Mouse (Mus musculus) urinary bladder, postnatal 25 days (tissue): ENCODE measurements at regions not wholly inside any gene's neighbourhood (a gene's known extent, or its start where the extent isn't known, plus 50 kb on each side); places are given as distances from the start of the nearest gene placed in this dataset.
A peak's percentile ranks its signal among the peaks of the same experiment; 100 is the strongest.
"Not testable (repeated sequence)": the region's sequence is repeated elsewhere in the genome, so short reads cannot be mapped to it uniquely, and the experiment has no call there.

Source experiments
- DNase-seq: peaks from one replicate; pipeline ENCODE4 v3.0.0; 2022; ENCODE audit warnings: low spot score

DNA sequence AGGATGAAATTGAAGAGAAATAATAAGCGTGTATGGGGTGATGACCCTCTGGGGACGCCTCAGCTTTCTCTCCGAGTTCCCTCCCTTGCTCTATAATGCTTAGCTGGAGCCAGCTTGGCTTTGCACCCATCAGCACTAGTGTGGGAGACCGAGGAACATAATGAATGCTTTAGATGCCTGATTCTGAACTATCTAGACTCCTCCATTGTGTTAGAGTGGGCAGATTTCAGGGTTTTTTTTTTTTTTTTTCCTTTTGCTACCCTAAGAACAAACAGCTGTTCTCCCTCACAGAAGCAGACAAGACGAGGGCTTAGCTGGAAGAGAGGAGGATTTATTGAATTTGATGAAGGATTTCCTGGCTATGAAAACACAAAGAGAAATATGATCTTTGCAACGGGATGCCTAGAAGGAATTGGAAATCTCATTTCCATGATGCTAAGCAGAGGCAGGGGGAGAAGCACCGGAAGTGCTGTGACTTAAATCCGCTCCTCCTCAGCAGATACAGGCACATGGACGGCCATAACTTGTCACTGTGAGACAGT is 390.4 kb upstream of the Auts2 start:
- DNase-seq: no peak

DNA sequence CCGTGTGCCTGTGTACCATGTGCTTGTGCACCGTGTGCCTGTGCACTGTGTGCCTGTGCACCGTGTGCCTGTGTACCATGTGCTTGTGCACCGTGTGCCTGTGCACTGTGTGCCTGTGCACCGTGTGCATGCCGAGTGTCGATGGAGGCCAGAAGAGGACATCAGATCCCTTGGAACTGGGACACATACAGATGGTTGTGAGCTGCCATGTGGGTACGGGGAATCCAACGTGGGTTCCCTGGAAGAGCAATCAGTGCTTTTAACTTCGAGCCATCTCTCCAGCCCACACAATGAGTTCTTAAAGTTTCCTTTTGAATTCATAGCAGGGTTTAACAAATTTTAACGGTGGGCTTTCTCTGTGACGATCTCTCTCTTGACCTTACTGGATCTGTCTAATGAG is 386.8 kb upstream of the Auts2 start:
- not testable (repeated sequence) for DNase-seq

DNA sequence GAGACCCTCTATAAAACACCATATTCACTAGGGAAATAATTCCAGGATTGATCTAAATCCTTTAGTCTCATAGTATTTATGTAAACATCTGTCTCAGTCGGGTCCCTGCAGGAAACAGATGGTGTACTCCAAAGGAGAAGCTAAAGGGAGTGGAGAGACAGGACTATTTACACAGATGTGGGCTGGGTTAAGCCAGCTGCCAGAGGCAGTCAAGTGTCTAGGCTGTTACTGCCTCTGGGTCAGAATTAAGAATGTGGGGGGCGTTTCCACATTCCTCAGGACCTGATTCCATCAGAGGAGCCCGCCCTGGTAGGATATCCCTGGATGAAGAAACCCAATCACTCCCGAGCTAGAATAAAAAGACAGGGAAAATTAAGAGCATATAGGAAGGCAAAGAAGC is 380.2 kb upstream of the Auts2 start:
- DNase-seq: peak; percentile 3

DNA sequence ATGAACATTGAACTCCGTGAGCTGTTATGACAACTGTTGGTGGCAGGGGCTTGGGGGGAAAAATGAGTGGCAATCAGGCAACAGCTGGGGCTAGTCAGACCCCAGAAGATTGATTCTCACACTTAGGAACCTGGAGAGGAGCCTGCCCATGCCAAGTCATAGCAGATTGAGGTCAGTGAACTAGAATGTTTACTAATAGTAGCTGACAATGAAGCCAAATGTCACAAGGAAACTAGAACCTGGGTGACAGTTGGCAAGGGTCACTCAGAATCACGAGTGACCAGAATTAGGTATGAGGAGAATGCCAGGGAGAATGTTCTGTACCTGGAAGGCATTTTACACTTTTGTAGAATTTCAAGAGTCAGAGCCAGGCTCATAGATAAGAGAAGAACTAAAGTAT is 365.9 kb upstream of the Auts2 start:
- no peak for DNase-seq

DNA sequence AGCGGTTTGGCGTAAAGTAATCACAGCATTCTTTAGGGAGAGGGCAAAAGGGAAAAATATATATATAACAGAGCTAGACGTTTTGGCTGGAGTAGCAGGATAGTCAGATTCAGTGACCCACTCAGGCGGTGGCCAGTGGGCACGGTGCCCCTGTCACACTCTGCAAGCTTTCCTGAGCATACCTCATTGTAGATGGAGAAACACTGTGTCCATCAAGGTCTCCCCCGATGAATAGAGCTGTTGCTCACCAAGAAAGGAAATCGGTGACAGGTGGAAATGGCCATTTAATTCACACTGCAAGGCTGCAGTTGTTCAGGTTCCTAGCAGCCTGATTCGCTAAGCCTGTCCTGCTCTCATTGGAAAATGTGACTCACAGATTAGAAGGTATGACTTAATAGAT is 365.1 kb upstream of the Auts2 start:
- DNase-seq: no peak

DNA sequence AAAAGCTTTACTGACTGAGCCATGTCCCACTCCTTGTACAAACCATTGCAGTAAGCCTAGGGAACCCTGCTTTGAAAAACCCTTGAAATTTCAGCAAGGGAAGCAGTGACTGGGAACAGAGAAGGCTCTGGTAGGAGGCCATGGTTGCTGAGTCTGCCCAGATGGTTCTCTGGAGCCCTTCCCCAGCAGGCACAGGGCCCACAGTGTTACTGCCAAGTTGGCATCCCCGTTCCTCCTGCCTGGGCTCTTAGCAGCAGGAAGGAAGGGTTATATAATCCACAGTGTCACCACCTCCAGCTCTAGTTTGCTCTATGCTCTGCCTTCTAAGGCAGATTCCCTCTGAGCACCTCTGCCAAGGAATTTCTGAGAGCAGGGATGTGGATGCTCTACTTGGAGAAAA is 349.4 kb upstream of the Auts2 start:
- peak; percentile 5 for DNase-seq

DNA sequence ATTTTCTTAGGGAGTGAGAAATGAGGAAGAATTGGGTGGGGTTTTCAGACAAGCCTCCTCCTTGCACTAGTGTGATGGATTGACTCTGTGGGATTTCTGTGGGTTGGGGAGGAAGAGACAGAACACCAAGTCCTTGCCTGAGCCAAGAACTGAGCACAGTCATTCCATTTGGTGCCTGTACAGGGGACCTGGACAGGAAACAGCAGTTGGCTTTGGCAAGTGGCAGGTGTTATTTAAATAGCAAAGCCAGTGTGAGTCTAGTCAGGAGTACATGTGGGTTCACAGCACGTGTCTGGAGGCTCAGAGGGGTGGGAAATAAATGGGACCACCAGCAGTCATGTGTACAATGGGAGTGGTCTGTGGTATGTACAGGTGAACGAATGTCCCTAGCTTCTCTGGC is 341.0 kb upstream of the Auts2 start:
- no peak for DNase-seq

DNA sequence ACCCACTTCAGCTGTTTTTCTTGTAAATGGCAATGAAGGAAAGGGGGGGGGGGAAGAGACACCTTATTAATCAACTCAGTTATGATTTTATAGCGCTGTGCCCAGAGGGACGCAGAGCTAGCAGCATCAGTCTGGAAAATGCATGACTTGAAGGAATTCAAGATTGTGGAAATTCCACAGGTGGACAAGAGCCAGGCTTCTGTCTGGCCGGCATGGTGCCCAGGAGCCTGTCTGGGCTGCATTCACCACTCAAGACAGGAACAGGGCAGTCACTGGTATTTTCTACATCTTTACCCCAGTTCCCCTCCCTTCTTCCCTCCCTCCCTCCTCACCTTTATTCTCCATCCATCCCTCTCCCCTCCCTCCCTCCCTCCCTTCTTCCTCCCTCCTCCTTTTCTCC is 339.1 kb upstream of the Auts2 start:
- no peak for DNase-seq

DNA sequence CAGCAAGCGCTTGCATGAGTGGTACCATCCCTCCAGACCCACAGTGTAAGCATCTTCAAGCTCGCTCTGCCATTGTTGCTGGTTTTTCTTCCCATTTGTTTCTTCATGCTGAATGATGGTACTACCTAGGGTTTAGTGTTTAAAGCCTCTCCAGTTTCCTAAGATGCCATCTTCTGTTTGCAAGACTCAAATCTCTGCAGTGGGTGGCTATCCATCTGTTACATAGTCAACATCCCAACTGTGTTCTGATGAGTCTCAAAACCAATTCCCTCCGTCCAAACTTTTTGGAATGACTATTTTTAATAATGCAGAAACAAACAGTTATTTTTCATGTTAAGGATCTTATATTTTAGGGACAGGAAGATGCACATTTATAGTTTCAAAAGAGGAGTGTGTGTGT is 338.0 kb upstream of the Auts2 start:
- DNase-seq: no peak

DNA sequence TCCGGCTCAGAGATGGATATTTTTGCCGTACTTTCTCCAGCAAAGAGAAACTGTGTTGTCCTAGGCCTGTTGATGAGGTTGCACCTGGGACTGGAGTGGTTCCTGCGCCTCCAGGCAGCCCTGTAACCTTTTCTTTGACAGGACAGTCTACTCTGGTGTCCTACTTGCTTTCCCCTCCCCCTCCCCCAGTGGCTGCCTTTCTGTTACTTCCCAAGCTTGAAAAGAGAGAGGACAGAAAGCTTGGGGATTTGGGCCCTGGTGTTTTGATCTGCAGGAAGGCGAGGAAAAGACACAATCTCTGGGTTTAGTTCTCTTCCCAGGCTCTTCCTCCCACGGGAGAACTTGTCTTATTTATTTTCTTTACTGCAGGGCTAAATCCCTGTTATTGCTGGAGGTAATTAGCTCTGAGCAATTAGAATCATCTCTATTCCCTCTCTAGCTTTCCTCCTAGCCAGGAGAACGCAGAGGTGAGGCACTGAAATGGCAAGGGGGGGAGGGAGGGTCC is 333.2 kb upstream of the Auts2 start:
- DNase-seq: no peak

DNA sequence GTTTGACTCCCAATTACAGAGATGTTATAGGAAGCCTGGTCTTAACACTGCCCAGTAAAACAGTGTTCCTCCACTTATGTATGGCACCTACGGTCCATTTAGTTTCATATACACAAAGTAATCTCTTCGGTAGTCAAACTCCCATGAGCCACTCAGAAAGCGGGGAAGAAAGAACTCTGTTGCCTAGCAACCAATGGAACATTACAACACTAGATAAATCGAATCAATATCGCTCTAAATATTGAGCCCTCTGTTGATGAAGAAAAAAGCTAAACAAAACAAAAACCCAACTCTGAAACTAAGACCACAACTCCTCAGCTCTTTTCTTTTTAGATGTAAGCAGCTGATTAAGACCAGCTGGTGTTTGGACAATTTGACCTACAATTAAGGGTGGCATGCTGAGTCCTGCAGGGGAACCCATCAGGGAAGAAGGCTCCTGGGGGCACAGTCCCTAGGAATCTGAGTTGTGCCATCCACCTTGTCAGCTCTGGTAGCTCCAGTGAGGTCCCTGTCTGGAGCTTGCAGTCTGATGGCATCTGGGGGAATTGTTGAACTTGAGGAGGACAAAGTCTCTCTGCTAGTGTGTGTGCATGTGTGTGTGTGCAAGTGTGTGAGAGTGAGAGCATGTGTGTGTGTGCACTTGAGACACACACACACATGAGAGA is 315.8 kb upstream of the Auts2 start:
- DNase-seq: no peak

DNA sequence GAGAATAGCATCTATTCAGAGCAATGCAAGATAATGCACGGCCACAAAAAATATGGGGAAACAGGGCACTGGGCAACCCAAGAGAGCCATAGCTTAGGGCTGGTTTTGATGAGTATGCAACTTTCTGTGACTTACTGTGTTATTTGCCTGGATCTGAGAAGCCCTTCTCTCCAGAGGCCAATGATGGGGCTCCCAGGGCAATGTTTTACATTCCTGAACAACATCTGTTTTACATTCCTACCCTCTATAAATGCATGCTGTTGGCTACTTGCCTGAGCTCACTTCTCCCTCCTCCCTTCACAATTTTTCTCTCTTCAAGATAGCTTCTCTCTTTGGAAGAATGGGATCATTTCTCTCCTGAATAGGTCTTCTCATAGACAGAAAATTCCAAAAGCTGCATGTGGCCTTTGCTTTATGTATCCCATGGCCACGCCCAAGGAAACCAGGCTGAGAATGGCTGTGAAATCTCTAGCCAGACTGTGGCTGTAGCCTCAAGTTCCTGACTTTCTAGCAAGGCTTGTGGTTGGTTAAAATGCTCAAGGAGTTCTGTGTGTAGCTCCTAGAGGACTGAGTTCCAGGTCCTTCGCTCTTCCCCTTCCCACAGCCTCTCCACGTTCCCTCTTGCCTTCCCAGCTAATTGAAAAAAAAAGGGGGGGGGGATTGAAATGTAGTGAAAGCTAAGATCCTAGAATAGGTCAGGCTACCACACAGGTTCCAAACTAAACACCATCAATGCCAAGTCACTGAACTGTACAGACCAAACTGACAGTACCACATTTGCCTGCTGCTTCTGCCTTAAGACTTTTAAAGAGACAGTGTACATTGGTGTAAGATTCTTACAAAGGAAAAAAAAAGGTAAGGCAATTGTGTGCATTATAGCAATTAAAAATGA is 312.7 kb upstream of the Auts2 start:
- no peak for DNase-seq

DNA sequence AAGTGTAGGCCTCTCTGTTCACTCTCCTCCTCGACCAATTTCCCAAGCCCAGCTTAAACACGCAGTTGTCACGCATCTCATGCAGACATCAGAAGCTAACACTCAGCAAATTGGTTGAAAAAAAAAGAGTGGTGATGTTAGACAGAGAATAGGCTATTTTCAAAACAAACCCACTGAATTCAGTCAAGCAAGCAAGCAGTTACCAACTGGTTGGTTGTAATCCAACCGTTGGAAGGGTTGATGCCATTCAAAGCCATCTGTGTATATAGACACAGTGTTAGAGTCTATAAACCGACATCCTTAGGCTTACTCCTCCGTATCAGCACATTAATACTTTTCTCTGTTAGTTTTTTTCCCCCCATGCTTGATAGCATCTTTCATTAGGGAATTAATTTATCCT is 307.6 kb upstream of the Auts2 start:
- no peak for DNase-seq

DNA sequence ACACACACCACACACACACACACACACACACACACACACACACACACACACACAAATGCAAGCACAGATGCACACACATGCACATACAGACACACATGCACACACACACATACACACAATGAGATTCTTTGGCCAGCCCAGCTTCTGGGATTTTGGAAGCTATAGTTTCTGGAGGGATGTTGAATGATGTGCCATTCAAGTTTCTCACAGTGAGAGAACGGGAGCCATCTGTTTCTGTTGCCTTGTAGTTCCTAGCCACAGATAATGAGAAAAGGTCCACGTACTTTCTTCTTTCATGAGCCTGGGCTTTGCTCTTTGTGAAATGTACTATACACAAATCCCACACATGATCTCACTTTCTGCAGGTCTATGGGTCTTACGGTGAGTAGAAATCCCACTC is 304.9 kb upstream of the Auts2 start:
- DNase-seq: no peak

DNA sequence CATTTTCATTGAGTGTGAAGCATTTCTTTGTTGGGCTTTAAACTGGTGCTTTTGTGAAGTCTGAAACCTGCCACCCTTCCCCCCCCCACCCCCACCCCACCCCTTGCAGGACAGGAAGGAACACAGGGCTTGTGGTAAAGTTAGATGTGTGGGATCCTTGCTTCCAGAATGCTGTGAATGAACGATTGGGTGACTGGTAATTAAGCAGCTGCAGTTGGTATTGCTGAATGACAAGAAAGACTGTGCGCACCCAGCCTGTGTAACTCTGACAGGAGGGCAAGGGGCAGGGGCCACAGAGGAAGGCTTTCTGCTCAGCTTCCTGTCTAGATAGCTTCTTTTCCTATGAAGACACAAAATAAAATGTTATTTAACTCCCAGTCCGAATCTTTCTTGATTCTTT is 300.1 kb upstream of the Auts2 start:
- no peak for DNase-seq

DNA sequence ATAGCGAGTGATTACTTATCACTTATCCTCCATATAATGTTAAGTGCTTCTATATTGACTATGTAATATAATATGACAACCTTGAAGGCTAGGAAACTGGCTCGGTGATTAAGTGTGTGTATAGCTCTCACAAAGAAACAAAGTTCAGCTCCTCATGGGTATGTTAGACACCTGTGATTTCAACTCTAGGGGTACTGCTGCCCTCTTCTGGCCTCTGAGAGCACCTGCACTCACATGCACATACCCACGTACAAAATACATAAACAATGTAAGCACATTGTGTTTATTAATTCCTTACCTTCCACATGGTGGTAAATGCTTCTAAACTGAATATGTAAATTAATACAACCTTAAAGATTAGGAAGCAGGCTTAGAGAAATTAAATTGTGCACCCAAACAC is 298.6 kb upstream of the Auts2 start:
- DNase-seq: no peak

DNA sequence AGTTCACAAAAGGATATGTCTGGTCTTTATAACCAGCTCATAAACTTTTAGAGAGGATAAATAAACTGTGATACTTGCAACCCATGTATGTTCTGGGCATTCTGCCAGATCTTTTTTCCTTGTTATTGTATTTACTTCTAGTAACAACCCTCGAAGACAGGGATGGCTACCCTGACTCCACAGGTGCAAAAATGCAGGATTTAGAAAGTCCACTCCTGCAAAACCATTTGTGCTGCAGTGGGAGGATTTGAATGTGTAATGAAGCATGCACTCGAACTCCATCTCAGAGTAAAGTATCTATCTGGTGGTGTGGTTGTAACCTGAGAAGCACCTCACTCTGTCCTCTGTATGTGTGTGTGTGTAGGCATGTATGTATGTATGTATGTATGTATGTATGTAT is 294.3 kb upstream of the Auts2 start:
- no peak for DNase-seq

DNA sequence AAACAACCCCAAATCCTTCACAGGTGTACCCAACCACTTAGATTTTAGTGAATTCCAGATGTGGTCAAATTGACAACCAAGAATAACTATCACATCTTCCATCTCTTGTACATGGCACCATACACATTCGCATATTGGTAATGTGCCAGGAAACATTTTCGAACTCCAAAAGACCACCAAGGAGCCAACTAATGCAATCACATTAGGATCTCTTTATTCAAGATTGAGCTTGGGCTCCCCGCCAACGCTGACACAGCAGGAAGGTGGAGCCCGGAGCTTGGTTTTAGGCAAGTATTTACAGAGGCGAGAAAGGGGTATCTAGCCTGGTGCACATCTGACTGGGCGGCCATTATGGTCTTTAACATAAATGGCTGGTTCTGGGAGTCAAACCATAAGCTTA is 285.8 kb upstream of the Auts2 start:
- no peak for DNase-seq

DNA sequence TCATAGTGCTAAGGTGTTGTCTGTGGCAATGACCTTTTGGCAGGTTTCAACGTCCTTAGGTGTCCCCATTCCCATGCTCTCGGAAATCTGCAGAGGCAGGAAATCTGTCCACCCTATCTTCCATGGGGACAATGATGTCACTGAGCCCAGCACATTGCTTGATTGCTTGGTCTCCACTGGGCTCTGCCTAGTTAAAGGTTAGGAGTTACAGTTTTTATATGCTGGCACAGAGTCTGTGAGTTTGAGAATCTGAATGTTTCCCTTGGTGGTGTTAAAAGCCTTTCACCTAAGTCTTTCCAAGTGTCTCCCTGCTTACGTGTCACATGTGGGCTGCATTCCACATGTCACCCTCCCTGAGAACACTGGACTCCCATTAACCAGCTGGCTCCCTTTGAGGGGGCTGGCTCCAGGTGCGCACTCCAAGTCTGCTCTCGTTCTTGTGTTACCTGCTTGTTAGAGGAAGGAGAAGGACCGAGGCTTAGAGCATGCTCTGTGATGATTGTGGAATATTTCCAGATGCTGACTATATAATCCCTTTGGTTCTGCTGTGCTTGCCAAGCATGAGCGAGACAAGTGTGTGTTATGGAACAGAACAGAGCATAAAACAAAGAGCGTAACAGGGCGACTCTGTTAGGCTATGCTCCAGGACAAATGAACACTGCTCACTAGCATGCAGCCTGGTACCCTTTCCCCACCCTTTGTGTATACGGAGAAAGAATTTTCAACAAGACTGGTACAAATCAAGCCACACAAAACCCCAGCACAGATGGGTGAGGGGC is 284.6 kb upstream of the Auts2 start:
- DNase-seq: no peak

DNA sequence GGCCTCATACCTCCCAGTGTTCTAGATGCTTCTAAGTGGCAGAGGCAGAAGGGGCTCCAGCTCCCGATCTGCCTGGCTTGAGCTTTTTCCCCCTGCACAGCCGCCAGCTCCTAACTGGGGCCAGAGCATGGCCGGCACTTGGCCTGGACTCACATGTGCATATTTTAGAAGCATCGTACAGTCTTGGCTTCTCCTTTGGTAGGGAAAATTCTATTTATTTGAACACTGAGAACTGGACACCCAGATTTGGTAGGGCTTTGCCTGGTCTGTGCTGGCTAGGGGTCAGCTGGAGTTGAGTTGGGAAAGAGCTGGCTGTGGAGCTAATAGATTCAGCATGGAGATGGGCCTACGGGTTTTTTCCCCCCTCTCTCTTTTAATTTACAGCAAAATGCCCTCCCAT is 282.9 kb upstream of the Auts2 start:
- no peak for DNase-seq

DNA sequence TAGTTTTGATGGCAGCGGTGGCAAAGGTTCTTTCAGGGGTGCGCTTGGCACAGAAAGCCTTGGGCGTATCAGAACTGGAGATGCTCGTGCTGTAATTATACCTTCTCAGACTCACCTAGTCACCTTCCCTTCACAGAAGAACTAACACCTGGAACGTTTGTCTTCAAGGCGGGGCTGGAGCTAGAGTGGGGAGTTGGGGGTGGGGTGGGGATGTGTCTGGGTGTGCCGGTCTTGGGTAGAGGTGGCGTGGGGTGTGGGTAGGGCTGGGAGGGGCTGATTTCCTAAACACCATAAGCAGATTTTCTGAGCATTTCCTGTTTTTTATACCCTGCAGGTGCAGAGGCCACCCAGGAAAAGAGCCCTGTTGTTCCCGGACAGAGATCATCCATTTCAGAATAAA is 274.5 kb upstream of the Auts2 start:
- no peak for DNase-seq

DNA sequence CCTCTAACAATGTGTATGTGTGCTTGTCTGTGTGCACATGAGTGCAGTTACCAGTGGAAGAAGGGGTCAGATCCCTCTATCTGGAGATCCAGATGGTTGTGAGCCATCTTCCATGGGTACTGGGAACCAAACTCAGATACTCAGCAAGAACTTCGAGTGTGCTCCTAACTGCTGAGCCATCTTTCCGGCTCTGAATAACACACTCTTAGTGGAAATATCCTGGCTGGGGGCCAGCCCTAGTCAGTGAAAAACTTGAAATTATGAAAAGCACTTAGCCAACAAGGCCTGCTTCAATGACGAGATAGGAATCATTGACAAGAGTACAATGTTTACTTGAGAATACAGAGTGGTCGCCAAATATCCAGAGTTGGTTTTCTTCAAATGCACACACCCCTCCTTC is 266.0 kb upstream of the Auts2 start:
- no peak for DNase-seq

DNA sequence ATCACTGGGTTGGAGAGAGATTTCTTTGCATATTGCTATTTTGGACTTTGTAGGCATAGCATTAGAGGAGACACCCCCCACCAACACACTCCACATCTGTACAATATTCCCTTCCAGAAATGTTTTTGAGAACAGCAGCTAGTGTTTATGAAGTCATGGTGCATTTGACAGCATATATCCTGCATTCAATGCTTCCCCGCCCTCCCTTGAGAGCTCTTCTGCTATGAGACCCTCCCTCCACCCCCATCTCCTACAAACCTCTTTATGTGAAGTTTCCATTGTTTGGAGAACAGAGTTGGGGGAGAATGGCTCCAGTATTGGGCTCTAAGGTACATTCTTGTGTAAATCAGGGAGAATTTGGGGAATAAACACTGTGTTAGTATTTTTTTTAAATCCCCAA is 252.9 kb upstream of the Auts2 start:
- no peak for DNase-seq
